Mouse (Mus musculus): ENCODE data around the gene Dbx1.

DNA sequence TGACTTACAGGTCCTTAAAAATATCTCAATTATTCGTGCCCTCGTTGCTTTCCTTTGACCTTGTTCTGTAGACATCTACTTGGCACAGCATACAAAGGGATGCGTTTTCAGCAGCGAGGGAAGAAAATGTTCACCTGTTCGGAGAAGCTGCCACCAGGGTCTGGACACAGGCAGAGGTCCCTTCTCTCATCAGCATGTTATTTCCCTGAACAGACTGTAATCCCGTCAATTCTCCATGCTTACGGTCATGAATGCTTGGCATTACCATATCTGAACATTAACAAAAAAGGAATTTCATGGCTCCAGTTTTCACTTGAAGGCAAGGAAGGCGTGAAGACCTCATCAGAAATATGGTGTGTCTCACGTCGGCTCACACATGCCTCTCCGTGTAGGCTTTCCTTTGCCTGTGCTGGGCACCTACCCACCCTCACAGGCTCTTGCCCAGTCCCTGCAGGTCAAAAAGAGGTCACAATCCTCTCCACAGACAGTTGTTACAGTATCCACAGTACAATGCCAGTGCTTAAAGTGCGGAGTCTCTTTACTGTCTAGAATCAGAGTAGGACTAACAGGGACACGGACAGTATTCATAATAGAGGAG lies 31.7 kb upstream of the Dbx1 start:
- TF ChIP-seq CTCF (IDR thresholded peaks at IDR 0.05; ENCODE audit: low read depth), result no peak
- no peak for TF ChIP-seq EP300 (optimal IDR thresholded peaks at IDR 0.05)

Measured in stomach, postnatal 0 days (tissue).